Mouse (Mus musculus): Measurements from ENCODE around the gene Nexn. TPM values are rescaled to one million over a fixed set of nuclear protein-coding genes. Genes with fewer than 3 reads are reported as not detected.
"Not testable (repeated sequence)": the region's sequence is repeated elsewhere in the genome, so short reads cannot be mapped to it uniquely, and the experiment has no call there.

Gene Nexn
- polyA plus RNA-seq (2015; fragmentation: Nextera tagmentation; extraction: Ambion mirVana): 2.1 and 4.0 TPM in 2 replicates

GRCm38 (mm10) chr3:152266036-152266421 lies at the start of gene Nexn:
TSS of gene Nexn (minus strand) at chr3:152266350.
- H3K9ac ChIP-seq: peak within 1 kb of the TSS; percentile 68
- H3K27me3 ChIP-seq: peaks cover 45% of the 10 kb centered on the region
- no peaks in the 10 kb centered on the region for H3K36me3 ChIP-seq
- H3K4me1 ChIP-seq (replicated peaks): peaks cover 27% of the 10 kb centered on the region
- no peak within 1 kb of the TSS; the same call in 1 of the 2 replicates for H3K27ac ChIP-seq (replicated peaks)
- WGBS: 3% methylated on average over 13 of the region's 13 CpGs
- peak within 1 kb of the TSS; percentile 99 for H3K4me2 ChIP-seq
- ATAC-seq (ENCODE audit: low read depth): peak; percentile 52
- no peaks in the 10 kb centered on the region for H3K9me3 ChIP-seq
- H3K4me3 ChIP-seq: peak within 1 kb of the TSS; percentile 49

DNA sequence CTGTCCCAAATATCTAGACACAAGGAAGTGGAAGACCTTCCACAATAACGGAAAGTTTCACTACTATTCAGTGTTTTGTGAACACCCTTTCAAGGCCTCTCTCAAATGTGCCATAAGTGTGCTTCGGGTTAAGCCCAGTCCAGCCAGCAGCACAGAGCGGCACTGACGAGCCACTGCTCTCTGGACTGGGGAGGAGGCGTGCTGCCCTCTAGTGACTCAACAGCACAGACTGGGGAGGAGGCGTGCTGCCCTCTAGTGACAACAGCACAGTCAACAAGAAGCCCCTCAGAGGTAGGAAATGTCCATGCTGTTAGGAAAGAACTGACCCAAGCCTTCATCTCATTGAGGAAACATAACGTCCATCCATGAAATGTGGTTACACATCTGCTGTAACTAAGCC lies 49.5 kb upstream of the Nexn start:
- Histone ChIP-seq H3K27me3 (no peaks in the 10 kb centered on the region), H3K36me3 (peaks cover 45% of the 10 kb centered on the region), H3K4me2 (no peak overlapping the region), H3K4me3 (no peak overlapping the region), H3K27ac (replicated peaks) (no peak overlapping the region), H3K9ac (no peak overlapping the region), H3K9me3 (no peaks in the 10 kb centered on the region), H3K4me1 (replicated peaks) (no peaks in the 10 kb centered on the region)
- WGBS: 14% methylated on average over 7 of the region's 7 CpGs
- peak; percentile 82 for ATAC-seq (ENCODE audit: low read depth)

- H3K4me3 ChIP-seq; H3K9me3 ChIP-seq; ATAC-seq (ENCODE audit: low read depth); H3K27ac ChIP-seq (replicated peaks); H3K27me3 ChIP-seq; H3K4me1 ChIP-seq (replicated peaks); H3K4me2 ChIP-seq; H3K9ac ChIP-seq: not testable (repeated sequence)
- 80% methylated on average over 14 of the region's 14 CpGs for WGBS
- H3K36me3 ChIP-seq: peaks cover 46% of the 10 kb centered on the region
Observed at GRCm38 (mm10) chr3:152314666-152315065, 48.5 kb upstream of the Nexn start.

GRCm38 (mm10) chr3:152309250-152309645 lies 43.1 kb upstream of the Nexn start:
- Histone ChIP-seq H3K36me3 (peaks cover 60% of the 10 kb centered on the region), H3K9ac (no peak overlapping the region), H3K4me1 (replicated peaks) (no peaks in the 10 kb centered on the region), H3K4me2 (no peak overlapping the region), H3K4me3 (no peak overlapping the region), H3K27me3 (no peaks in the 10 kb centered on the region), H3K27ac (replicated peaks) (no peak overlapping the region), H3K9me3 (no peaks in the 10 kb centered on the region)
- WGBS: 93% methylated on average over 9 of the region's 9 CpGs
- ATAC-seq (ENCODE audit: low read depth): no peak

- ATAC-seq (ENCODE audit: low read depth): no peak
- no peaks in the 10 kb centered on the region for H3K4me1 ChIP-seq (replicated peaks)
- no peak overlapping the region for H3K4me3 ChIP-seq
- peaks cover 59% of the 10 kb centered on the region for H3K36me3 ChIP-seq
- WGBS: 69% methylated on average over 10 of the region's 10 CpGs
- H3K27ac ChIP-seq (replicated peaks): no peak overlapping the region
- H3K4me2 ChIP-seq: no peak overlapping the region
- no peaks in the 10 kb centered on the region for H3K27me3 ChIP-seq
- no peak overlapping the region for H3K9ac ChIP-seq
- no peaks in the 10 kb centered on the region for H3K9me3 ChIP-seq
Observed at GRCm38 (mm10) chr3:152308485-152309249, 42.5 kb upstream of the Nexn start.

GRCm38 (mm10) chr3:152305971-152306370 lies 39.8 kb upstream of the Nexn start:
- Histone ChIP-seq H3K27ac (replicated peaks) (no peak overlapping the region), H3K36me3 (peaks cover 65% of the 10 kb centered on the region), H3K27me3 (no peaks in the 10 kb centered on the region), H3K4me3 (no peak overlapping the region), H3K4me2 (no peak overlapping the region), H3K9ac (no peak overlapping the region), H3K4me1 (replicated peaks) (no peaks in the 10 kb centered on the region), H3K9me3 (no peaks in the 10 kb centered on the region)
- WGBS: 91% methylated on average over 4 of the region's 4 CpGs
- ATAC-seq (ENCODE audit: low read depth): no peak

DNA sequence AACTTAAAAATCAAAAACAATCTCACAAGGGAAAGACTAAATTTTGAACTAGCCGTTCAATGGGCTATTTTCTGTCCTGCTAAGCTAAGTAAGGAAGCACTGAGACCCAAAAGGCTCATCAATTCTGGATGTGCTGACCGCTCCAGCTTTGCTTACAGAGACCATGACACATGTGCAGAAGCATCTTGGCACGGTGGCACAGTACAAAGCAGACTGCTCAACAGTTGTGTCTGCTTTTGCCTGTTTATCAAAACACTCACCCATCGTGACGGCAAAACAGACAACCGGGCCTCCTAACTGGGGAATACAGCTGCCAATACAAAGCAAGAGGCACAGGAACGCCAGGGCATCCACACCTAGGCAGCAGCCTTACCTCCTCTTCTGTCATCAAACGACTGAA lies 38.9 kb upstream of the Nexn start:
- H3K4me2 ChIP-seq: no peak overlapping the region
- WGBS: 88% methylated on average over 8 of the region's 8 CpGs
- no peak overlapping the region for H3K9ac ChIP-seq
- H3K4me1 ChIP-seq (replicated peaks): no peaks in the 10 kb centered on the region
- no peak for ATAC-seq (ENCODE audit: low read depth)
- no peak overlapping the region for H3K4me3 ChIP-seq
- H3K27ac ChIP-seq (replicated peaks): no peak overlapping the region
- peaks cover 65% of the 10 kb centered on the region for H3K36me3 ChIP-seq
- H3K9me3 ChIP-seq: no peaks in the 10 kb centered on the region
- H3K27me3 ChIP-seq: no peaks in the 10 kb centered on the region

DNA sequence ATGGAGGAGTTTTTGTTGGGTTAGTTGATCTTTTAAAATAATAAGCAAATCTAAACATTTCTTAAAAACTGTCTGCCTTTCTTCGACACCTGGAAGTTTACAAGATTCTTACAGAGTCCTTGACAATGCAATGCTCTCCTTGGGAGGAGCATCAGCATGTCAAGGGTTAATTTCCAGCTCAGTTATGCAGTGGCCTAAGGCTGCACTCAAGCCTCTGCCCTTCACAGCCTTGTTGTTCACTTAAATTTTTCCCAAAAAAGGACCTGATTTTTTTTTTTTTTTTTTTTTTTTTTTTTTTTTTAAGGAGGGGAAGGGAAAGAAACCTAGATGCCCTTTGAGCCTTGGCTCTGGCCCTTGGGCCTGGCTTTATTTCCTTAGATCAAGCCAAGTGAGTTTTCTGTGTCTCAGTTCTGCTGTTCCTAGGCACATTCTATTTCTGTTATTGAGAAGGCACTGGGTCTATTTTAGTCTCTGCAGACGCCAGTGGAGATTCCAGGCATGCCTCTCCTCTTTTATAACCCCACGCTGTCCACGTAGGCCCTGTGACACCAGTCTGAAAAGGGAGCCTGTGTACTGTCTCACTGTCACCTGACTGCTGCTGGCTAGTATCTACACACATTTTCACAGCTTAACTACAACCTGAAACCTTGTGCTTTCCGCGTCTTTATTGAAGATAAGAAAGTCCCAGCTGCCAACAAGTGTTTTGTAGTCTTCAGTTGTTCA lies 38.1 kb upstream of the Nexn start:
- ATAC-seq (ENCODE audit: low read depth): no peak
- H3K4me3 ChIP-seq: no peak overlapping the region
- H3K9ac ChIP-seq: no peak overlapping the region
- whole genome bisulfite sequencing: 57% methylated on average over 6 of the region's 6 CpGs
- no peaks in the 10 kb centered on the region for H3K4me1 ChIP-seq (replicated peaks)
- no peaks in the 10 kb centered on the region for H3K27me3 ChIP-seq
- no peaks in the 10 kb centered on the region for H3K9me3 ChIP-seq
- no peak overlapping the region for H3K4me2 ChIP-seq
- no peak overlapping the region for H3K27ac ChIP-seq (replicated peaks)
- peaks cover 58% of the 10 kb centered on the region for H3K36me3 ChIP-seq

DNA sequence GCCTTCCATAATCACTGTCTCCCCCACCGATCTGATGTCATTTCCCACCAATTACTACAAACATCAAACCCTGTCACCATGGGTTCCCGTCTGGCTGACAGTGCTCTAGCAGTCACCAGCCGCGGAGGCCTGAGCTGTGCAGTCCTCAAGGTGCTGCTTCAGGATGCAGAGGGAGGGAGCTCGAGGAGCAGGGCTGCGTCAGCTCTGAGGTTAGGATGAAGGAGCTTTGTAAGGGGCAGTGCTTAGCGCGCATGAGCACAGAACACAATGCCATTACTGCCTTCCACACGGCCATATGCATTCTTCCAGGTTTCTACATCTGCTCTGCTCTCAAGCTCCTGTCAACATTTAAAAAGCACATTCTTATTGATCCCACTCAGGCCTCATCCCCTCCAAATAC lies 36.8 kb upstream of the Nexn start:
- H3K9me3 ChIP-seq: no peaks in the 10 kb centered on the region
- ATAC-seq (ENCODE audit: low read depth): no peak
- WGBS: 80% methylated on average over 9 of the region's 9 CpGs
- no peak overlapping the region for H3K4me2 ChIP-seq
- no peak overlapping the region for H3K9ac ChIP-seq
- H3K36me3 ChIP-seq: peaks cover 58% of the 10 kb centered on the region
- H3K4me3 ChIP-seq: no peak overlapping the region
- H3K4me1 ChIP-seq (replicated peaks): no peaks in the 10 kb centered on the region
- H3K27ac ChIP-seq (replicated peaks): no peak overlapping the region
- no peaks in the 10 kb centered on the region for H3K27me3 ChIP-seq

GRCm38 (mm10) chr3:152300376-152301337 lies 34.5 kb upstream of the Nexn start:
- H3K27me3 ChIP-seq: no peaks in the 10 kb centered on the region
- H3K4me2 ChIP-seq: no peak overlapping the region
- H3K9ac ChIP-seq: no peak overlapping the region
- WGBS: 83% methylated on average over 14 of the region's 14 CpGs
- H3K9me3 ChIP-seq: no peaks in the 10 kb centered on the region
- no peak overlapping the region for H3K4me3 ChIP-seq
- H3K27ac ChIP-seq (replicated peaks): no peak overlapping the region
- ATAC-seq (ENCODE audit: low read depth): no peak
- H3K36me3 ChIP-seq: peaks cover 64% of the 10 kb centered on the region
- no peaks in the 10 kb centered on the region for H3K4me1 ChIP-seq (replicated peaks)

DNA sequence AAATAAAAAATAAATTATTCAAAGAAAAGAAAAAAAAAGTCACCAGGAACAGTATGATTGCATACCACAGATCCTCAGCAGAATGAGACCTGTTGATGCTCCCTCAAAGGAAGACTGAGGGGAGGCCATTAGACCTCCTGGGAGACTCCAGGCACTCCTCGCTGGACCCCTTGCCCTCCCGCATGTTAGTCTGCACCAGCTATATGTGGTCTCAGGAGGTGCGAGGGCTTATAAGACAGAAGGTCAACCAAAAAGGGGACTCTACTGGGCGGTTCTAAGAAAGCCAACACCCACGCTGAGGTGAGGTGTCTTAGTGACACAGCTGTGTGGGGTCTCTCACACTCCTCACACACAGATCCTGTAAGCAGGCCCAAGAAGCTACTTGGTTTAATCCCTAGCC lies 29.7 kb upstream of the Nexn start:
- Histone ChIP-seq H3K4me3 (no peak overlapping the region), H3K9me3 (no peaks in the 10 kb centered on the region), H3K4me2 (no peak overlapping the region), H3K9ac (no peak overlapping the region), H3K27ac (replicated peaks) (no peak overlapping the region), H3K4me1 (replicated peaks) (no peaks in the 10 kb centered on the region), H3K27me3 (no peaks in the 10 kb centered on the region), H3K36me3 (peaks cover 55% of the 10 kb centered on the region)
- WGBS: 93% methylated on average over 5 of the region's 5 CpGs
- ATAC-seq (ENCODE audit: low read depth): no peak

DNA sequence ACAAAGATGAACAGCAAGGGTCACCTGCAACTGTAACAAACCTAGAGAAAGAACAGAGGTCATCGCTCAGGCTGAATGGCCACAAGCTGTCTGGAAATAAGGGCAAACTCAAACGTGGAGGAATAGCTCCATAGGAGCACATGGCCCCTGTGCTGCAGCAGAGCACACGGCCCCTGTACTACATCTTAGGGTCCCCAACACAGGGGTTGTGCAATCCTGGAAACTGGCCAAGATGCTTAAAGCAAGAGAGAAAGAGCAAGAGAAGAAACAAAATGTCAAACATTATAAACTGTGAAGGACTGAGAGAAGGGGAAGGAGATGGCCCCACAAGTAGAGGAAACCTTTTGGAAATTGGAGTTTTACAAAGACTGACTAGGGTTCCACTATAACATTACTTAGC lies 28.2 kb upstream of the Nexn start:
- no peaks in the 10 kb centered on the region for H3K9me3 ChIP-seq
- H3K4me3 ChIP-seq: no peak overlapping the region
- no peak overlapping the region for H3K9ac ChIP-seq
- WGBS: 82% methylated on average over 3 of the region's 3 CpGs
- H3K27ac ChIP-seq (replicated peaks): no peak overlapping the region
- no peak overlapping the region for H3K4me2 ChIP-seq
- H3K27me3 ChIP-seq: no peaks in the 10 kb centered on the region
- no peak for ATAC-seq (ENCODE audit: low read depth)
- H3K36me3 ChIP-seq: peaks cover 63% of the 10 kb centered on the region
- no peaks in the 10 kb centered on the region for H3K4me1 ChIP-seq (replicated peaks)

All from neural tube, embryonic 13.5 days (tissue).